Mouse (Mus musculus): ENCODE measurements around the gene Cfap221. TPM values are rescaled to one million over a fixed set of nuclear protein-coding genes. Genes with fewer than 3 reads are reported as not detected.

Cfap221 gene
- polyA plus RNA-seq, 1 experiment, result not detected

DNA sequence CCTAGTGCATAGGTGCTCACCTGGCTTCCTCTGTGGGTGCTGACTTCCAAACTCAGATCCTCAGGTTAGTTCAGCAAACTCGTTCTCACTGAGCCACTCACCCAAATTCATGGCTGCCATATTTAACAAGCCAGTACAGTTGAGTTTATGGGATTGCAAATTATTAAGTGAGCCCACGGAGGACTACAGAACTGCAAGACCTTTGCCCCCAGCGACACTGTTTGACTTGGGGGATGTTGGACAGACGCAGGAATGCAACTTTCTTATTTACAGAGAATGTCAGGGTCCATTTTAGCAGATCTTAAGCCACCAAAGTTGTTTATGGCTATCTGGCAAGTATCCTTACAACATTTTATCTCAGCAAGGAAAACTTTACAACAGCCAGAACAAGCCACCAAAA lies 21.9 kb downstream of the Cfap221 start:
- no peak overlapping the region for H3K27ac ChIP-seq (ENCODE audit: control insufficient read depth, insufficient read depth, low read depth, low read length, poor library complexity)
- TF ChIP-seq POLR2A (IDR thresholded peaks at IDR 0.05; ENCODE audit: borderline replicate concordance, control insufficient read depth, low read depth, low read length), result no peak
- no peak for TF ChIP-seq CTCF (IDR thresholded peaks at IDR 0.05; ENCODE audit: control insufficient read depth, insufficient read depth, low read length)
- H3K4me1 ChIP-seq (ENCODE audit: control insufficient read depth, insufficient read depth, low read length), result no peaks in the 10 kb centered on the region

DNA sequence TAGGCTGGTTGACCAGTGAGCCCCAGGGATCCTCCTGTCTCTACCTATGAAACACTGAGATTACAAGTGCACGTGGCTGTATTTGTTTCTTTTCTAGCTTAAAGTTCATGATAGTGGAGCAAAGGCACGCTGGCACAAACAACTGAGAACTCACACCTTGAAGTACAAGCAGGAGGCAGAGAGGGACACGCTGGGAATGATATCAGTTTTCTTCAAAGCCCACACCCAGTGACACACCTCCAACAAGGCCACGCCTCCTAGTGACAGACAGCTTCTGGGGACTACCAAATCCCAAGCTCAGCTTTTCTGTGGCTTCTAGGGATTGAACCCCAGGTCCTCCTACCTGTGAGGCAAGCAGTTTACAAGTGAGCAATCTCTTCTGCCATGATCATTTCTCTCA lies 23.9 kb downstream of the Cfap221 start:
- no peak overlapping the region for H3K4me3 ChIP-seq (replicated peaks; ENCODE audit: control insufficient read depth, low read depth, low read length)
- TF ChIP-seq POLR2A (IDR thresholded peaks at IDR 0.05; ENCODE audit: borderline replicate concordance, control insufficient read depth, low read depth, low read length) (no peak), CTCF (IDR thresholded peaks at IDR 0.05; ENCODE audit: control insufficient read depth, insufficient read depth, low read length) (no peak)
- WGBS, result 41% methylated on average over 4 of the region's 4 CpGs

More for the DNA sequence above, 21.9 kb downstream of the Cfap221 start:
- WGBS, result 68% methylated on average over 4 of the region's 4 CpGs
- no peak overlapping the region for H3K4me3 ChIP-seq (replicated peaks; ENCODE audit: control insufficient read depth, low read depth, low read length)

DNA sequence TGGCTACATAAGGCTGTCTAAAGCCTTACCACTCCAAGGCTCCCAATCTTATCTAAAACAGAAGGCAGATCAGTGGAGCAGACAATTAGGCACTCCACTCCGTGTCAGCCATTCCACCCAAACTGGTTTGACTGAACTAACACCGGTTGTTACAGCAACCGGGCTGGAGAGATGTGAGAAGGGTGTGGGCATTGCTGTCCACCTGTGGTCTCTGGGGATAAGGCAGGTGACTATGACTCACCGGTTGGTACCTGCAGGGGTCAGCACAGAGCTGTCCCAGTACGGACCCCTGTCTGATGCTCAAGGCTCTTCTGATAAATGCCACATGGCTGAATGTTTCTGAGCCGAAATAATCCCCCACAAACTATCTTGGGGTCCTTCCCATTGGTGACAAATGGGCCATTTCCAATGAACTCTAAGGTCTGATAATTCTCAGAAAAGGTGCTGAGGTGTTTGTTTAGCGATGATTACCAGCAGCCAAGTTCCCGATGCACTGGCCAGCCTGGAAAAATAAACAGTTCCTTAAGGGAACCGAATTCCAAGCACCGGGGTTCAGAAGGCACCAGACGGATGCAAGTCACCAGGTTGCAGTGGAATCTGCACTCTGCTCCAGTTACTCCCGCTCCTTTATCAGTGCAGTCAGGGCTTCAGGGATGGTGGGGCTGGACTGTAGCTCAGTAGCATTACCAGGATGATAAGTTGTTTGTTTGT lies 31.1 kb downstream of the Cfap221 start:
- Histone ChIP-seq H3K4me3 (replicated peaks; ENCODE audit: control insufficient read depth, low read depth, low read length) (no peak overlapping the region), H3K27ac (ENCODE audit: control insufficient read depth, insufficient read depth, low read depth, low read length, poor library complexity) (no peak overlapping the region), H3K4me1 (ENCODE audit: control insufficient read depth, insufficient read depth, low read length) (no peaks in the 10 kb centered on the region)
- WGBS, result 76% methylated on average over 12 of the region's 12 CpGs
- TF ChIP-seq CTCF (IDR thresholded peaks at IDR 0.05; ENCODE audit: control insufficient read depth, insufficient read depth, low read length), result no peak
- no peak for TF ChIP-seq POLR2A (IDR thresholded peaks at IDR 0.05; ENCODE audit: borderline replicate concordance, control insufficient read depth, low read depth, low read length)

More for the DNA sequence above, 23.9 kb downstream of the Cfap221 start:
- H3K27ac ChIP-seq (ENCODE audit: control insufficient read depth, insufficient read depth, low read depth, low read length, poor library complexity), result no peak overlapping the region
- no peaks in the 10 kb centered on the region for H3K4me1 ChIP-seq (ENCODE audit: control insufficient read depth, insufficient read depth, low read length)

DNA sequence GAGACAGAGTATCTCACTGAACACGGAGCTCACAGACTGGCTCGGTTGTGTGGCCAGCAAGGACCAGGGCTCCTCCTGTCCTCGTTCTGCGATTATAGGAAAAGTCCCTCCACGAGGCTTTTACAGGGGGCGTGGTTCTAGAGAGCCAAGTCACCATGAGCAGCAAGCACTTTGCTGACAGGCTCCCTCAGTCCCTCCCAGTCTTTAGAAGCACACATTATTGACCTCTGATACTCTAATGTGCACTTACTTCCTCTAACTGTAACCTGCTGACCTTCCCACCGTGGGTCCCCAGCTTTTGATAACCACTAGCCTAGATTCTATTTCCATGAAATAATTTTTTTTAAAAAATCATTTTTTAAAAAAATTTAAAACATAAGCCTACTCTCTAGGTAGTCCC lies 37.1 kb downstream of the Cfap221 start:
- no peak for TF ChIP-seq POLR2A (IDR thresholded peaks at IDR 0.05; ENCODE audit: borderline replicate concordance, control insufficient read depth, low read depth, low read length)
- no peaks in the 10 kb centered on the region for H3K4me1 ChIP-seq (ENCODE audit: control insufficient read depth, insufficient read depth, low read length)
- H3K4me3 ChIP-seq (replicated peaks; ENCODE audit: control insufficient read depth, low read depth, low read length), result no peak overlapping the region
- 52% methylated on average over 7 of the region's 7 CpGs for WGBS
- no peak overlapping the region for H3K27ac ChIP-seq (ENCODE audit: control insufficient read depth, insufficient read depth, low read depth, low read length, poor library complexity)

DNA sequence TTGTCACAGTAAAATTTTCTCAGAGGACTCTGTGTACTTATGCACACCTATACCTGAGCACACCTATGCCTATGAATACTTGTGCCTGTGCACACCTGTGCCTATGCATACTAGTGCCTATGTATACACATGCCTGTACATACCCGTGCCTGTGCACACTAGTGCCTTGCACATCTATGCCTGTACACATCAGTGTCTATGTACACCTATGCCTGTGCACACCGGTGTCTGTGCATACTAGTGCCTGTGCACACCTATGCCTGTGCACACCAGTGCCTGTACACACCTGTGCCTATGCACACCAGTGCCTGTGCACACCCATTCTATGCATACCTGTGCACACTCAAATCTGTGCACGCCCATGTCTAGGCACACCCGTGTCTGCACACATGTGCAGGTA lies 37.6 kb downstream of the Cfap221 start:
- WGBS, result 89% methylated on average over 4 of the region's 4 CpGs
- Histone ChIP-seq H3K4me1 (ENCODE audit: control insufficient read depth, insufficient read depth, low read length) (no peaks in the 10 kb centered on the region), H3K4me3 (replicated peaks; ENCODE audit: control insufficient read depth, low read depth, low read length) (no peak overlapping the region), H3K27ac (ENCODE audit: control insufficient read depth, insufficient read depth, low read depth, low read length, poor library complexity) (no peak overlapping the region)
- TF ChIP-seq CTCF (IDR thresholded peaks at IDR 0.05; ENCODE audit: control insufficient read depth, insufficient read depth, low read length) (no peak), POLR2A (IDR thresholded peaks at IDR 0.05; ENCODE audit: borderline replicate concordance, control insufficient read depth, low read depth, low read length) (no peak)

DNA sequence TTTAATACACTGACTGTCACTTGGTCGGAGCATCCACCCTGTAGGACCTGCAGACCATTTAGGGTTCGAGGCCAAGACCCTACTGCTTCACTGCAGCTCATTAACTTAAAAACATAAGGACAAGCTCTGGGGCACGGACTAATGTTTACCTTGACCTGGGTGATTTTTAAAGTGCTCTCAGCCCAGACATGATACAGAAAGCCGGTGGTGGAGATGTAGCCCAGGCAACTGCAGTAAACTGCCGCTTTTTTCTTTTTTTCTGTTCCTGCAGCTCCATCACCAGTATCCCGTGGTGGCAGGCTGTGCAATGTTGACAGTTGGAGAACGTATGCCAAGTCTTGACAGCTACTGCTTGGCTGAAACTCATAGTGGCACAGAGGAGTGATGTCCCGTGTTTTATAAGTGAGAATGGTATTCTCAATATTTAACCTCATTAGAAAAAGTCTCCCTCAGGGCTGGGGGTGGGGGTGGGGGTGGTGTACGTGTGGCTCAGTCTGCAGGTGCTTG lies 39.3 kb downstream of the Cfap221 start:
- H3K4me3 ChIP-seq (replicated peaks; ENCODE audit: control insufficient read depth, low read depth, low read length), result no peak overlapping the region
- no peak overlapping the region for H3K27ac ChIP-seq (ENCODE audit: control insufficient read depth, insufficient read depth, low read depth, low read length, poor library complexity)
- 67% methylated on average over 9 of the region's 9 CpGs for WGBS
- no peaks in the 10 kb centered on the region for H3K4me1 ChIP-seq (ENCODE audit: control insufficient read depth, insufficient read depth, low read length)
- no peak for TF ChIP-seq CTCF (IDR thresholded peaks at IDR 0.05; ENCODE audit: control insufficient read depth, insufficient read depth, low read length)
- no peak for TF ChIP-seq POLR2A (IDR thresholded peaks at IDR 0.05; ENCODE audit: borderline replicate concordance, control insufficient read depth, low read depth, low read length)

DNA sequence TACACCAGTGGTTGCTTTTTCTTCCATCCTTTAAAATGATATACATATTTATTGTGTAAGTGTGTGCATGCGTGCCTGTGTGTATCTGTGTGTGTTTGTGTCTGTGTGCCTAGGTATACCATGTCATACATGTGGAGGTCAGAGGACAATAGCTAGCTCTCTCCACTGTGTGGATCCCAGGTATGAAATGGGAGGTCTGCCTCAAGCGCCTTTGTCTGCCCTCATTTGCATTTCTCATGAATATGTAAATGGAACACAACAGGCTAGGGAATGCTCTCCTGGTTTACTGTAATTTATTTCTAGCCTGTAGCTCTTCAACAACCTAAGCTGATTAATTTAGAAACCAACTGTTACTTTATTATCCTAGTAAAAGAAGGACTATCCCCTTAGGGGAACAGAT lies 42.4 kb downstream of the Cfap221 start:
- TF ChIP-seq POLR2A (IDR thresholded peaks at IDR 0.05; ENCODE audit: borderline replicate concordance, control insufficient read depth, low read depth, low read length) (no peak), CTCF (IDR thresholded peaks at IDR 0.05; ENCODE audit: control insufficient read depth, insufficient read depth, low read length) (no peak)
- WGBS, result 82% methylated on average over 2 of the region's 2 CpGs
- H3K27ac ChIP-seq (ENCODE audit: control insufficient read depth, insufficient read depth, low read depth, low read length, poor library complexity), result no peak overlapping the region
- no peak overlapping the region for H3K4me3 ChIP-seq (replicated peaks; ENCODE audit: control insufficient read depth, low read depth, low read length)
- no peaks in the 10 kb centered on the region for H3K4me1 ChIP-seq (ENCODE audit: control insufficient read depth, insufficient read depth, low read length)

DNA sequence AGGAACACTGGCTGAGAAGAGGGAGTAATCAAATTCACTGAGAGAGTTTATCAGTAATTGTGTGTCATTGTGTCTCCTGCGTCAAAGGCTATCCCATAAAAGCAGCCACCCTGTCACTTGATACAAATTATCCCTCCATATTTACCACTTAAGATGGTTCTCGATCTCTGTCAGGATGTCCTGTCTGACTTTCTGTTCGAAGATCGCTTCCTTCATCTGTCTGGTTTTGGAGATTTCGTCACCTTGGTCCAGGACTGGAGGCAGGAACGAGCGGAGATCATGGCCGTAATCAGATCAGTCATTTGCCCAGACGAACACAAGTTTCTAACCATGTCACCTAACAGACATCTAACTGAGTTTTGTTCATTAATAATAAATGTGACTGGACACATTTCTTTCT lies 43.6 kb downstream of the Cfap221 start:
- WGBS, result 75% methylated on average over 9 of the region's 9 CpGs
- Histone ChIP-seq H3K4me3 (replicated peaks; ENCODE audit: control insufficient read depth, low read depth, low read length) (no peak overlapping the region), H3K4me1 (ENCODE audit: control insufficient read depth, insufficient read depth, low read length) (no peaks in the 10 kb centered on the region), H3K27ac (ENCODE audit: control insufficient read depth, insufficient read depth, low read depth, low read length, poor library complexity) (no peak overlapping the region)
- TF ChIP-seq CTCF (IDR thresholded peaks at IDR 0.05; ENCODE audit: control insufficient read depth, insufficient read depth, low read length) (no peak), POLR2A (IDR thresholded peaks at IDR 0.05; ENCODE audit: borderline replicate concordance, control insufficient read depth, low read depth, low read length) (no peak)

DNA sequence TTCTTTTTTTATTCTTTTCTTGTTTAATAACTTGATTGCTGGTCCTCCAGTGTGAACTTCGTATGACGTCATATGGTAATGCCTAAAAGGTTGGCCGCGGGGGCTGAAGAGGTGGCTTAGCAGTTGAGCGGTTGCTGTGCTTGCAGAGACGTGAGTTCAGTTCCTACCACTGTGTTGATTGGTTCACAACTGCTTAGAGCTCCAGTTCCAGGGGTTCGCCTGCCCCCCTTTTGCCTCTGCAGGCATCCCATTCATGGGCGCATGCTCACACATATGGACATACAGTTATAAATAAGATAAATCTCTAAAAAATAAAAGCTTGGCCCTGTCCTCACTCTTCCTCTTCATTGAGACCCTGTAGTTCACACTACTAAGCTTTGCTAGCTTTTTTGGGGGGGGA lies 46.9 kb downstream of the Cfap221 start:
- TF ChIP-seq POLR2A (IDR thresholded peaks at IDR 0.05; ENCODE audit: borderline replicate concordance, control insufficient read depth, low read depth, low read length) (no peak), CTCF (IDR thresholded peaks at IDR 0.05; ENCODE audit: control insufficient read depth, insufficient read depth, low read length) (no peak)
- Histone ChIP-seq H3K27ac (ENCODE audit: control insufficient read depth, insufficient read depth, low read depth, low read length, poor library complexity) (no peak overlapping the region), H3K4me1 (ENCODE audit: control insufficient read depth, insufficient read depth, low read length) (no peaks in the 10 kb centered on the region), H3K4me3 (replicated peaks; ENCODE audit: control insufficient read depth, low read depth, low read length) (no peak overlapping the region)
- WGBS, result 89% methylated on average over 8 of the region's 8 CpGs

Measured in bone marrow, adult 2 months (tissue).